Mouse (Mus musculus) c-Kit-positive CD71-positive TER-119-positive erythroid progenitor cells, embryonic 14.5 days (primary cell): Measurements from ENCODE around the gene Itgb1.

Experiments
- DNase-seq: peaks from one replicate; pipeline ENCODE4 v3.0.0-alpha.2; 2013; ENCODE audit warnings: low spot score

Gene Itgb1

DNA sequence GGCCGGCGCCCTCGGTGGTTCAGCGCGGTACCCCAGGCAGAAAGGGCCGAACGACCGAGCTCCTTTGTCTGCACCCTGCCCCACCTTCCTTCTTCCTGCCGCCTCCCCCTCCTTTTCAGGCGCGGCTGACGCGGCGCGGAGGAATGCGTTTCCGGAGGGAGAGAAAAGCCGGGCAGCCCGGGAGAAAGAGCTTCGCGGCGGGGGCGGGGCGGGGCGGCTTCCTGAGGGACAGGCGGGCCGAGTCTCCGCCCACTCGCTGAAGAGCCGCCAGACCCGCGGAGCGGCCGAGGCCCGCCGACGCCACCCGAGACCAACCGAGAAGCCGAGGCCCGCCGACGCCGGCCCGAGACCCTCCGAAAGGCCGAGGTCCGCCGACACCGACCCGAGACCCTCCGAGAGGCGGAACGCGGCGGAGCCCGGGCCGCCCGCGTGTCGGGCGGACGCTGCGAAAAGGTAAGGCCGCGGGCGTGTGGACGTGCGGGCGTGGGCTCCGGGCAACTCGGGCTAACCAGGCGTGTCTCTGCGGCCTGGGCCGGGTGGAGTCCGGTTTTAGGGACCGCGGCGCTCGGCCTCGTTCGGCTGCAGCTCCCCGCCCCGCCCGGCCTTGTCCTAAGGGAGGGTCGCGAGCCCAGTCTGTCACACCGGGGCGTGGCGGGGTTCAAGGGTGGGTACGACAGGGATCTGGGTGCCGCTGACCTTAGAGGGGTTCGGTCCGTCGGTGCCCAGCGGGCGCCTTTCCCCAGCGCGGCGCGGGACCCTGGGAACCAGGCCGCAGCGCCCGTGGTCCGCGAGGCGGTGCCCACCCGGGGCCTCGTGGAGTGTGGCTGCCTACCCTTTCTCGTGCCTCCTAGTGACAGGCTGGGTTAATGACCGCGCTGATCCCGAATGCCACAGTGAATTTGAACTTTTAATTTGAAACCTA is at the start of gene Itgb1:
Gene Itgb1 (plus strand): TSS at position 148 of the 922 bp plus-strand sequence.
- DNase-seq, result peak; percentile 85

DNA sequence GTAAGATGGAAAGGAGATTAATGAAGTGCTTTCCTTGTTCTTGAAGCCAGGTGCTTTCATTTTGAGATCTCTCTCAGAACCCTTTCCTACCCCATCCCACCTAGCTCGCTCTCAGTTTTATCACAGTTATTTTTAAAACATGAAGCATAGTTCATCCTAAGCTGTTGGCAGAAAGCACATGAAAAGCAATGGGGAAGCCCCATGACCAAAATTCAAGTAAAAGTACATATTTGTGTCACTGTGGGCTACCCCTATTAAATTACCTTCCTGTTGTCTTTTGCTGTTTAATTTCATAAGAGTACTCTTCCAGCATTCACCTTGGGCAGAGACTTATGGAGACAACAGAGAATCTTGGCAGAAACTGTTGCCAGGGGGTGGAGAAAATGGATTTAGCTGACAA is 42.4 kb upstream of the Itgb1 start:
- DNase-seq, result no peak

DNA sequence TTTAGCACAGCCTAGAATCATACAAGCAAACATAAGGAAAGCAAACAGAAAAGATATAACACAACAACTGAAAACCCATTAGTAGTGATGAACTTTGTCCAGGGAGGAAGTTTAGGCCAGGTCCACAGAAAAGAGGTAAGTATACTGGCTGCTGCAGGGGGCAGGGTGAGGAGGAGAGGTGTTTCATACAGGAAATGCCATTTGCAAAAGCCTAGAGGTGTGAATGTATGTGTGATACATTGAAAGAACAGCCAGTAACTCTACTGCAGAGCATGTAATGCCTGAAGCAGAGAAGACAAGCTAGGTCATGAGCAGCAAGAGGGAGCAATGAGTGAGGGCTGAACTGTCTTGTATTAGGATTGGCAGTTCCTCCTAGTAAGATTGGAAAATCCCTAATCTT is 40.0 kb upstream of the Itgb1 start:
- DNase-seq, result no peak

DNA sequence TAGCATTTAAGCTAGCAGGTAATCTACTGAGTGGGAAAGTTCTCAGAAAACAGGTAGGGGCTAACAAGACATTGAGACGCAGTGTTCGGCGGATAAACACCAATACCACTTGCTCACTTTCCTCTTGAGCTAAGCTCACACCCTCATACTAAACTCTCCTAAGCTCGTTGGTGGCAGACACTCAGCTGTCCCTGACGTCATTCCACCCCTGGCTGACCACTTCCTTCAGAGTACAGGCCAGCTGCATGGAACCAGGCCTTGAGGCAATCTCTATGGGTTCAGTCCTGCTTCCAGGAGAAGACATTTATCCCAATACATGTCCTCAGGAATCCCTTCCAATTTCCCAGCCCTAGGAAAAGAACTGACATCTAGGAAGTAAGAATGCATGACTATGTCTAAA is 39.0 kb upstream of the Itgb1 start:
- DNase-seq, result no peak

DNA sequence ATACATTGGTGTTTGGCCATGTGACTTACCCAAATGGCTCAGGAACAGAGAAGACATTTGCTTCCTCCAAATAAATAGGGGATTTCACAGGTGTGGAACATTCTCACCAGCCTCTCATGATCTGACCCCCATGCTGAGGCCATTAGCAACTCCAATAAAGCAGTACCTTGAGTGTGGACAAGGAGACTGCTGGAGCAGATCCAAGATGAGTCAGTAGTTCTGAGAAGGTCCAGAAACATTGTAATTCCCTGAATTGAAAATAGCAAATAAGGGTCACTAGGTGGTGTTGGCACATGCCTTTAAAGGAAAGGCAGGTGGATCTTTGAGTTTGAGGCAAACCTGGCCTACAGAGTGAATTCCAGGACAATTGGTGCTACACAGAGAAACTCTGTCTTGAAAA is 37.4 kb upstream of the Itgb1 start:
- no peak for DNase-seq

DNA sequence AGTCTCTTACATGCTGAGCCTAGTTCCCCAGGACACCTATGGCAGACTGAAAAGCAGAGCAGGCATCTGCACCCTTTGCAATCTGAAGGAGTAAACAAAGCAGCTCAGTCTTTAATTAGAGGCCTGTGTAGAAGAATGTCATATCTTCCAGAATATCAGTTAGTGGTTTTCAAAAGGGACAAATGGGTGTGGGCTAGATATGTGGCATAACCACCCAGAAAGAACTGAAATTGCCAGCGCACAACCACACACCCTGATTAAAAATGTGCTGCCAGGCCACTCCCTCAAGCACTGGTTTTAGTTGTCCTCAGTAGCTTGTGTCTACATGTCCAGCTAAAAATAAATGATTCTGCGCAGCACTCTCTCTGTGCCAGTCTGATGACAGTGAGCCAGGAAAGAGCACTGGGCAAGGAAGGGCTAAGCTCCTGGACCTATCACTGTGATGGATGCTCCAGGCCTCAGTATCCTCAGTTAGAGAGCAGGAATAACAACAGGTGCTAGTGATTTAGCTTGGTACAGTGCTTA is 35.1 kb upstream of the Itgb1 start:
- DNase-seq, result no peak

DNA sequence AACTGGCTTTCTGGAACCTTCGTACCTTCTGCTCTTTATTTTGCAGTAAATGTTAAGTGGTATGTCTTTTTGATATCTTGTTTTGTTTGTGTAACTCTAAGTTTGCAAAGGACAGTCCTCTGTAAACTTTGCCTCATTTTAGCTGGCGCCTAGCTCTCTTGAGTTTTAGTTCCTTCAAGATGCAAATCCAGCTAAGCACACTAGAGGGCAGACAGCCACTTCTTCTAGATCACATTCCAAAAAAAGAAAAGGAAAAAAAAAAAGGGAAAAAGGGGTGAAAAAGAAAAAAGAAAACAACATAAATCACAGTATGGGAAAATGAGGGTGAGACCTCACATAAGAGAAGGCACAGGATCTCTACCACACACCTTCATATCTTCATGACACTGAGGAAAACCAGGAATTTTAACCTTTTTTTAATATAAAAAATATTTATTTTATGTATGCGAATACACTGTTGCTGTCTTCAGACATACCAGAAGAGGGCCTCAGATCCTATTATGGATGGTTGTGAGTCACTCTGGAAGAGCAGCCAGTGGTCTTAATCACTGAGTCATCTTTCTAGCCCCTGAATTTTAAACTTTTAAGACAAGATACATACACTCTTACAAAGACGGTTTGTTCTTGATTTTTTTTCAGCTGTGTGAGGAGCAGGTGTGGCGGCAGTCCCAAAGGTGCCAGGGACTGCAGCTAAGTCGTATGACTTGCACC is 32.9 kb upstream of the Itgb1 start:
- DNase-seq, result peak; percentile 47

DNA sequence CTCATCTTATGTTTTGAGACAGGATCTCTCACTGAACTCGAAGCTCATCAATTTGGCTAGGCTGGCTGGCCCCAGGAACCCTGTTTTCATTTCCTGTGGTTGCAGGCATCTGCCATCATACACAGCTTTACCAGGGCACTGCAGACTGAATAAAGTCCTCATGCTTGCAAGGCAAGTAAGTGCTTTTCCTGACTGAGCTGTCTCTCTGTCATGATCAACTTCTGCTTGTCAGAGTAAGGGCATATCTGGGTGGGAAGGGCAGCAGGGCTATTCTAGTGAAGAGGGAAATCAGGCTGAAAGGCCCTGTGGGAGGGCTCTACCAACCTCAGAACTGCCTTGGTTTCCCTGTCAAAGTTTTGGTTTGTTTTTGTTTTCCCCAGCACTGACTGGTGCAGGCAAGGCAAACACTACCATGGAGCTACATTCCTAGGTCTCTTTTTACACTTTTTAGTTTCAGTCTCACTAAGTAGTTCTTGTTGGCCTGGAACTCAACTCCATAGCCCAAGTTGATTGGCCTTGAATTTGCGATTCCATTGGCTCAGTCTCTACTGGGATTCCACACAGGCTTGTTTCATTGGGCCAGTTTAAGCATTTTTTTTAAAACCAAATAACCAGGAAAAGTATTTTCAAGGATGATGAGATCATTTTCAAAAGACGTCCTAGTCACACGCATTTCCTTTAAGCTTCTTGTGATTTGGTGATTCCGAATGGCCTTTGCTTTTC is 31.7 kb upstream of the Itgb1 start:
- DNase-seq, result no peak

DNA sequence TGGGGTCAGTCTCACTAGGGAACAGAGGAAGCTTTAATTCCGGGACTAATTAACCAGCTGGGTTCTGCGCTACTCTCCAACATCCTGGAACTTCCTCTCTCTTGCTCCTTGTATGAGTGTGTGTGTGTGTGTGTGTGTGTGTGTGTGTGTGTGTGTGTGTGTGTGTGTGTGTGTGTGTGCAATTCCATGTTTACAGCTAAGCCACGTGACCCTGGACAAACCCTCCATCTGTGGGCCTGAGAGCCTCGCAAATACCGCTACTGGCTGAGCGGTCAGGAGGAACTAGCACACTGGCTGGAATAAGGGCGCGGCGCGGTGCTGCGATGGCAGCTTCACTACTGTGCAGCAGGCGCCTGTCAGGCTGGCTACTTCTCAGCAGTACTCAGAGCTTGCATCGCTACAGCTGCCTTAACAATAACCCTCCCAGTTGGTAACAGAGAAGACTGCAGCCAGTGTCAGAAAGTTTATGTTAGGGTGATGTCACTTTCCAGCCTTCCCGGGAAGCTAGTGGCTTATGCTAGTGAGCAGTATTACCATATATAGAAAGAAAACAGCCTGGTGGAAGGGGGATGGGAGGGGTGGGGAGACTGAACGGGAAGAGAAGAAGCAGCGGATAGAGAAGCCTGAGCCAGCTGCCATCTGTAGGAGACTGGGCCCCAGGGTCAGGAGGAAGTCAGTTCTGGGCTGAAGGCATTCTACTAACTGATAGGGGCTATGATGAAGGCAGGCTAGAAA is 30.9 kb upstream of the Itgb1 start:
- DNase-seq, result peak; percentile 26

DNA sequence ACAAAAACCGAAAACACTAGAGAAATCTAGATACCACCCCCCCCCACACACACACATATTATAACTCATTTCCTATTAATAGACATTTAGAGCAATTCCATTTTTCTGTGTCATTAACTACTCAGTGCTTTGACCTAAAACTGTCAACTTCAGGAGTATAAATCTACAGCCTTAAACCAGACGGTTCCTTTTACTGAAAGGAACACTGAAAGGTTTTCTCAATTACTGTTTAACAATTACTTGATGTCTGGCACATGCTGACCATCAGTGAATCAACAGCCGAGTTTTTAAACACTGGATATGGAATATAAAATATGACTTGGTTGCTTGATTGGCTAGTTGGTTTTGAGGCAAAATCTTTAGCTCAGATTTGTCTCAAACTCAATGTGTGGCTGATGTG is 23.3 kb upstream of the Itgb1 start:
- DNase-seq, result no peak

DNA sequence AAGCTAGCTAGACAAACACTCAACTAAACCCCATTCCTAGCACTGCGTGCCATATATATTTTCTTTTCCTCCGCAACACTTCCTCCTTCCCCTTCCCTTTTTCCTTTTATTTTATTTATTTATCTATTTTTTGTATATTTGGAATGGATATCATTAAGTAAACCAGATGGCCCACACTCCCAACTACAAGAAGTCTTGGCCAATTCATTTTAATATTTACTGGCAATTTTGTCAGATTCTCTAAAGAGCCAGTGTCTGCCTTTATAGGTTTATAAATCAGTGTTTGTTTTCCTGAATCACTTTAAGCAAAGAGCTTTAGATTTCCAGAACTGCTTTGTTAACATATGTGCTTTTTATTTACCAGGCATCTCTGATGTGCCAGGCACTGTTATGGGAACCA is 22.8 kb upstream of the Itgb1 start:
- no peak for DNase-seq

DNA sequence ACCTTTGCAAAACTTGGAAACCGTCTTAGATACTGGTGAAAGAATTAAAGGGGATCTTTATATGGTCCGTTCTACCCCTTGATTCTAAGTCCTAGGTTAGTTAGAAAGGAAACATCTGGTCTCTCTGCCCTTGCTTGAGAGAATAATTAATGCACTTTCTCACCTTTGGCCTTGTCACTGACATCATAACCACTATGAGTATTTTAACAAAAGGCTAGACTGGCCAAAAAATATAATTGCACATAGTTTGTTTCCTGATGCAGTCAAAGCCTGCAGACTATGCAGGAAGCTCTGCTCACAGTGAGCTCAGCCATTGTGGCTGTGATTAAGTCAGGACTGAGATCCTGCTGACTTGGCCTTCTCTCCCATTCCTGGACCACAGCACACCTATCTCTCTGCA is 22.3 kb upstream of the Itgb1 start:
- no peak for DNase-seq

DNA sequence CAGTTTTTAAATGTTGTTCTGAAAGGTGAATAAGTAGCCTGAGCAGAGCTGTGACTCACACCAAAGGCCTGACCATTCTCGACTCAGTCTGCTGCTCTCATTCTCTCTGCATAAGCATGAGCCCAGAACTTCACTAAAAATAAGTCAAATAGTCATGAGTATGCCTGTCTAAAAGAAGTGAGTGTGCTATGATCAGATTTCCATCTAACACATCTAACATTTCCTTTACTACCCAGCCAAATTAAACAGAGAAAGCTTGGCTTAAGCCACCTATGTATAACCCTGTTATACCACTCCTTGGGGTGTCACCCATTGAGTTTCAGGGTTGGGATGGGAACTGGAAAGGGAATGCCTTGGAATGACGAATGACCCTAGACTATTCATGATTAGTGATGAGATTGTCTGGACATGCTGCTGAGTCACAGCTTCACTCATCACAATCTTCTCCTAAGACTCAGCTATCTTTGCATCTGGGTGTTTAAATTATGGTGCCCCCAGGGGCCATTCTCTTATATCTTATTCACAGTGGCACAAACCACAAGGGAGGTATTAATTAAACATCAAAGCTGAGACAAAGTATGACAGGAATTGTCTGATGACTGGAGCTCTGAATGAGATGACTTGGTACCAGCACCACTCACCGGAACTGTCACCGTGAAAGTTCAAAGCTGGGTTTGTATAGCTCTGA is 18.7 kb upstream of the Itgb1 start:
- DNase-seq, result no peak

DNA sequence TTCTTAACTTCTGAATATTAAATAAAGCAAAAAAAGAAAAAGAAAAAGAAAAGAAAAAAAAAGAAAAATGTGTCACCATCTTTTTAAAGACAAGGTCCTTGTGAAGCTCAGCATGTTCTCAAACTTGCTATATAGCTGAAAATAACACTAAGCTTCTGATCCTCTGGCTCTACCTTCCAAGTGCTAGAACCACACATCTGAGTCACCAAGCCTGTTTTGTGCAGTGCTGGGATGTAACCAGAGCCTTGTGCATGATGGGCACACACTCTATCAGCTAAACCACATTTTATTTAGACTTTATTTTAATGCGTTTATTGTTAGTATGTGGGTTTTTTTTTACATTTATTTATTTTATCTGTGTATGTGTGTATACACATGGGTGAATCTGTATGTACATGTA is 13.6 kb upstream of the Itgb1 start:
- DNase-seq, result no peak

DNA sequence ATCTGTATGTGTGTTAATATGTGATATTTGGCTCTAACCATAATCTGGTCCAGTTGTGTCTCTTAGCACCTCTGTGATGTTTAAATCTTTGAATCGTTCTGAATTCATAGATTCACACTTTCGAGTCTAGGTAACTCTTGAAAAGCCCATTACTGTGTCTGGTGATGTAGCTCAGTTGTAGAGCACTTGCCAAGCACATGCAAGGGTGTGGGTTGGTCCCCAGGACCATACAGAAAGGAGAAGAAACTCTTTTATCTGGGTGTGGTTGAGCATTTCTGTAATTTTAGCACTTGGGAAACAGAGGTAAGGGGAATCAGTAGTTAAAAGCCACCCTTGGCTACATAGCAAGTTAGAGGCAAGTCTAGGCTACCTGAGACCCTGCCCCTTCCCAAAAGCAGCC is 13.0 kb upstream of the Itgb1 start:
- no peak for DNase-seq

DNA sequence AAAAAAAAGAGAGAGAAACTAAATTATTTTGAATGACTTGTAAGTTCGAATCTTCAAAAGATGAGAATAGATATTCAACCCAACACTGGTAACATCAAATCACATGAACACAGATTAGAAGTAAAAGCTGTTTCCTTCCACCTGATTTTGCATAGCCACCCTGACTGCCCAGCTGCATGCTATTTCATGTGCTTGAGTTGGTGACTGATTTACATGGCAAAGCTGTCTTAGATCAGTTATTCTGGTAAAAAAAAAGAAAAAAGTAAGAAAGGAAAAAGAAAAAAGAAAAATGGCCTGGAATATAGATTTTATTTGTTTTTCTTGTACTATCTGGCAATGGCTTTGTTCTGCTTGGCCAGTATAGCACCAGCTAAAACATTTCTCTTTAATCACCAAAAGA is 12.5 kb upstream of the Itgb1 start:
- no peak for DNase-seq

DNA sequence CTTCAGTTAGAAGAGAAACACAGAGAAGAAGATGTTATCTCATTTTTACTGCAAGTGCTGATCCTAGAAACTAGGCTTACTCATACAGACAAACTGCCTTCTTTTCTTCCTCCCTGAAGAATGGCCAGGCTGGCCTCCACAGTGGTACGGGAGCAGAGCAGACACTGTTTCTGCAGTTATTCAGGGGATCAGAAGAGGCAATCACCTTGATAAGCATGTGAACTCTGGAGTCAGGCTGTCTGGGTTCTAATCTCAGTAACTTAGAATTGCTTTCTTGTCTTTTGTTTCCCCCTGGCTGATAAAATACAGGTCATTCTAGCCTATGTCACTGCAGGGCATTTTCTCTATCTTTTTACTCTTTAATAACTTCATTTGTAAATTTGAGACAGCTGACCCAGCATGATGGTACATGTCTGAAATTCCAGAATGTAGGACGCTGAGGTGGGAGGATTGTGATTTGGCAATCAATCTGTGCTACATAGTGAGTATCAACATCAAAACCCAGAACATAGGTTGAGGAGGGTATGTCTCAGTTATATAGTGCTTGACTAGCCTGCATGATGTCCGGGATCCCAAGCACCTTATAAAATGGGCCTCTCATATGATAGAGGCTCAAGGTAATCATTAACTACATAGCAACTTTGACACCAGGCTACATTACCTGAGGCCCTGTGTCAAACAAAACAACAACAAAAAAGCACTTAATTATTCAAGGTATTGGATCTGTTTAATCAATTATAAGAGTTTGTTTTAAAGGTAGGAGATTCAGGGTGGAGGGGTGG is 9.4 kb upstream of the Itgb1 start:
- DNase-seq, result no peak

DNA sequence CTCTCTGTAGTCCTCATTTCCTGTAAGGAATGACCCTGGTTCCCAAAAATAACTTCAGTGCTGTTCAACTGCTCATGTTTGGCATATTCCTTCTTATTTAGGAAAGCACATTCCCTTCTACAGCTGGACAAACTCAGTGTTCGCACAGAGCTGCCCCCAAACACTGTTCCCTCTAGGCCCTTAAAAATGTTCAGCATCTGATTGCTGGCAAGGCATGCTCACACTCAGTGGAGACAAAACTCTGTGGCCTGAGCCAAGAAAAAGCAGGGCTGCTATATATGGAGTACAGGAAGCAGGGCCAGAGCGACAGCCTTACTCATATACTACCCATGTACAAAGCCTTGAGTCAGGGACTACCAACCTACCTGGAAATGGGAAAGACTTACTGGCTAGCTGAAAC is 5.5 kb upstream of the Itgb1 start:
- no peak for DNase-seq

DNA sequence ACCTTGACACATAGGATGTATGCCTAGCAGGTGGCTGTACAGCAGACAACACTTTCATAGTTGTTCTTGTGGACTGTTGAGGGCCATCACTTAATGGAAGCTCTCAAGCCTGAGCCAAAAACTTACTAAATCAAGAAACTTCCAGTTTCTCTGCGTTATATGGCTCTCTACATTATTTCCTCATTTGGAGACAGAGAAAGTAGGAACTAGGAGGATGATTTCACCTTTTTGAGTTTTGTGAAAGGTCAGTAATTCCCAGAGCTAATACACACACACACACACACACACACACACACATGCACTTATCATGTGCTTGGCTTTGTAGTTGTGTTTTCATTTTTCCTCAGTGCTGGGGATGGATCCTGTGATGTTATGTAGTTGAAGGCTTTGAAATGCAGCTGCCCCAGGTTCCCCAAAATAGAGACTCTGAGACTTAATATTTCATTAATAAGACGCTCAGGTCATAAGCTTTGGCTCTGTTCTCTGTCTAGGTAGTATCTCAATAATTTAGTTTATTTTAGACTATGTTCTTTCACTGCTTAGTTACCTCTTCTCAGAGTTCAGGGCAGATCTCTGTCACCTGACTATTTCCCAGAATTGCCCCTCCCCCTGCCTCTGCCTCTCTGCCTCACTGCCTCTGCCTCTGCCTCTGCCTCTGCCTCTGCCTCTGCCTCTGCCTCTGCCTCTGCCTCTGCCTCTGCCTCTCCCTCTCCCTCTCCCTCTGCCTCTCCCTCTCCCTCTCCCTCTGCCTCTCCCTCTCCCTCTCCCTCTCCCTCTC is 4.7 kb upstream of the Itgb1 start:
- no peak for DNase-seq

DNA sequence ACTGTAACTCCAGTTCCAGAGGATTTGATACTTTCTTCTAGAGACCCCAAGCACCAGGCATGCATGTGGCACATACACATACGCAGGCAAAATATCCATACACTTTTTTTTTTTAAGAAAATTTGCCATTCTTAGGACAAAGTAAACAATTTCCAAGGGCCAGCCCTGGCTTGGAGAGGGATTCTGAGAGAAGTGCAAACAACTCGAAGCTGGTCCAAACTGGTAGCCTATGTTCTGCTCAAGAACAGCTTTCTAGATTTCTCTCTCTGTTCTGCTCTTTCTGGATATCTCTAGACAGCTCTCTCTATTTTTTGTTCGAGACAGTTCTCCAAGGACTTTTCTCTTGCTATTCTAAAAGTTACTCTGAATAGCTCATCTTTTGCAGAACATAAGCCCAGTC is 3.5 kb upstream of the Itgb1 start:
- DNase-seq, result no peak
